Mouse (Mus musculus): ENCODE results near the gene Rbl2. TPM values are rescaled to one million over a fixed set of nuclear protein-coding genes. Genes with fewer than 3 reads are reported as not detected.

Rbl2 gene
- polyA plus RNA-seq, 1 experiment from 2014 or later: 20.8 TPM

- no peak overlapping the region for H3K4me3 ChIP-seq (ENCODE audit: low read length)
- H3K4me1 ChIP-seq (replicated peaks; ENCODE audit: control insufficient read depth, insufficient read depth, low read length): 0 out of 2 replicates have a peak, but pooled peaks cover 4% of the 10 kb centered on the region
- no peaks in the 10 kb centered on the region for H3K27me3 ChIP-seq (ENCODE audit: control insufficient read depth, insufficient read depth, low read depth, low read length)
- 48% methylated on average over 6 of the region's 6 CpGs for WGBS
- peak overlapping the region; percentile 13; the same call in 1 of the 2 replicates for H3K27ac ChIP-seq (ENCODE audit: low read length)
- no peak overlapping the region for H3K4me2 ChIP-seq (ENCODE audit: low read depth, low read length)
- no peaks in the 10 kb centered on the region for H3K9me3 ChIP-seq (ENCODE audit: control insufficient read depth, low read length)
- ATAC-seq (ENCODE audit: low read depth): peak; percentile 56; the same call in 1 of the 2 replicates
- H3K9ac ChIP-seq (ENCODE audit: low read length): no peak overlapping the region
- no peaks in the 10 kb centered on the region for H3K36me3 ChIP-seq (ENCODE audit: control insufficient read depth, insufficient read depth, low read length)
Observed at GRCm38 (mm10) chr8:91170152-91170551, 100.3 kb downstream of the Rbl2 start.

- H3K4me1 ChIP-seq (replicated peaks; ENCODE audit: control insufficient read depth, insufficient read depth, low read length): 0 out of 2 replicates have a peak, but pooled peaks cover 4% of the 10 kb centered on the region
Observed at GRCm38 (mm10) chr8:91170914-91171313, 101.1 kb downstream of the Rbl2 start.

GRCm38 (mm10) chr8:91171605-91172004, 101.7 kb downstream of the Rbl2 start:
- Histone ChIP-seq H3K36me3 (ENCODE audit: control insufficient read depth, insufficient read depth, low read length) (no peaks in the 10 kb centered on the region), H3K4me1 (replicated peaks; ENCODE audit: control insufficient read depth, insufficient read depth, low read length) (0 out of 2 replicates have a peak, but pooled peaks cover 4% of the 10 kb centered on the region), H3K9ac (ENCODE audit: low read length) (no peak overlapping the region), H3K27ac (ENCODE audit: low read length) (no peak overlapping the region), H3K27me3 (ENCODE audit: control insufficient read depth, insufficient read depth, low read depth, low read length) (no peaks in the 10 kb centered on the region), H3K4me2 (ENCODE audit: low read depth, low read length) (no peak overlapping the region), H3K9me3 (ENCODE audit: control insufficient read depth, low read length) (no peaks in the 10 kb centered on the region), H3K4me3 (ENCODE audit: low read length) (no peak overlapping the region)
- 44% methylated on average over 13 of the region's 13 CpGs for WGBS
- no peak for ATAC-seq (ENCODE audit: low read depth)

More at GRCm38 (mm10) chr8:91170914-91171313, 101.1 kb downstream of the Rbl2 start:
- ATAC-seq (ENCODE audit: low read depth): no peak
- H3K36me3 ChIP-seq (ENCODE audit: control insufficient read depth, insufficient read depth, low read length): no peaks in the 10 kb centered on the region
- peak overlapping the region; percentile 33; the same call in 1 of the 2 replicates for H3K4me2 ChIP-seq (ENCODE audit: low read depth, low read length)
- no peaks in the 10 kb centered on the region for H3K27me3 ChIP-seq (ENCODE audit: control insufficient read depth, insufficient read depth, low read depth, low read length)
- no peak overlapping the region for H3K27ac ChIP-seq (ENCODE audit: low read length)
- no peak overlapping the region for H3K9ac ChIP-seq (ENCODE audit: low read length)
- 44% methylated on average over 14 of the region's 14 CpGs for WGBS
- H3K9me3 ChIP-seq (ENCODE audit: control insufficient read depth, low read length): no peaks in the 10 kb centered on the region
- no peak overlapping the region for H3K4me3 ChIP-seq (ENCODE audit: low read length)

Other genes with a start within 250 kb of the Rbl2 start
- gene Chd9, start 241.7 kb upstream of the Rbl2 start, polyA plus RNA-seq (2015; fragmentation: Nextera tagmentation; extraction: Ambion mirVana): 95.9 and 116 TPM in 2 replicates
- gene Aktip, start 129.9 kb downstream of the Rbl2 start, polyA plus RNA-seq (2015; fragmentation: Nextera tagmentation; extraction: Ambion mirVana): 73.8 and 76.9 TPM in 2 replicates
- gene Rpgrip1l, start 243.2 kb downstream of the Rbl2 start, polyA plus RNA-seq (2015; fragmentation: Nextera tagmentation; extraction: Ambion mirVana): 11.0 and 12.9 TPM in 2 replicates
- gene Fto, start 243.5 kb downstream of the Rbl2 start, polyA plus RNA-seq (2015; fragmentation: Nextera tagmentation; extraction: Ambion mirVana): 89.2 and 97.2 TPM in 2 replicates